Mouse (Mus musculus) ES-E14 (cell line): ENCODE measurements at regions not wholly inside any gene's neighbourhood (a gene's known extent, or its start where the extent isn't known, plus 50 kb on each side); places are given as distances from the start of the nearest gene placed in this dataset.

ENCODE experiments used
- CHD2 ChIP-seq: IDR thresholded peaks from 2 replicates; pipeline ENCODE4 v1.6.1; 2014; ENCODE audit warnings: mild to moderate bottlenecking, low read depth, low read length, inconsistent platforms
- ZNF384 ChIP-seq: IDR thresholded peaks from 2 replicates; pipeline ENCODE4 v1.6.1; 2012; ENCODE audit warnings: low read depth, low read length, inconsistent platforms

DNA sequence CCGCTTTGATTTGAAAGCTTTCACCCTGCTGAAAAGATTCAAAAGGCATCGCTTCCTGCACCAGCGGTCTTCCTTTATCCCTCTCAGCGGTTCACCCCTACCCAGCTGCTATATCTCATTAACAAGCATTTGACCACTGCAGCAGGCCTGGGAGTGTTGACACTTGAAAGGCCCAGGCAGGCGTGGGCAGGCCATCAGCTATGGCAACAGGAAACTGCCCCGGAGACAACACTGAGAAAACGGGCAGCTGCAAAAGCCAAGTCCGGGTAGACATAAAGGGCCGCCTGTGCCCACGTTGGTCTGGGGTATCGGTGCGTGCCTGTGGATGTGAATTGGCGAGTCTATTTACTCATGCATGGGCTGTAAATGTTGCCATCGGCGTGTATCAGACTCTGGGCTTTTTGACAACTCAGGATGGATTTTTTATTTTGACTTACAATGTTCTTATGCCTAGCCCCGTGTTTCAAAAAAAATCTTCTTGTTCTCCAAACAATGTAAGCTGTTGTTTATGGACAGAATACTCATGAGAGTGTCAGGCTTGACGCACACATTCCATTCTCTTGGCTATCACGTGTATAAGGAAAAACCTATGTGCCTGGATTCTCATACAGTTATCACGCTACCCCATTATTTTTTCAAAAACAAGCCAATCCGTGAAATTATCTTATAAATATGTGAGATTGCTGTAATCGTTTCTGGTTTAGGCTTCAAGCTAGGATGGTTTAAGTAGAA is 225.1 kb downstream of the Ndfip2 start:
- TF ChIP-seq ZNF384 (no peak), CHD2 (no peak)
